Mouse (Mus musculus): Measurements from ENCODE around the gene Gm20425. TPM values are rescaled to one million over a fixed set of nuclear protein-coding genes. Genes with fewer than 3 reads are reported as not detected.

The Gm20425 gene
- 1 to 10 TPM; 4.9 to 6.7 TPM for total RNA-seq (2021)

DNA sequence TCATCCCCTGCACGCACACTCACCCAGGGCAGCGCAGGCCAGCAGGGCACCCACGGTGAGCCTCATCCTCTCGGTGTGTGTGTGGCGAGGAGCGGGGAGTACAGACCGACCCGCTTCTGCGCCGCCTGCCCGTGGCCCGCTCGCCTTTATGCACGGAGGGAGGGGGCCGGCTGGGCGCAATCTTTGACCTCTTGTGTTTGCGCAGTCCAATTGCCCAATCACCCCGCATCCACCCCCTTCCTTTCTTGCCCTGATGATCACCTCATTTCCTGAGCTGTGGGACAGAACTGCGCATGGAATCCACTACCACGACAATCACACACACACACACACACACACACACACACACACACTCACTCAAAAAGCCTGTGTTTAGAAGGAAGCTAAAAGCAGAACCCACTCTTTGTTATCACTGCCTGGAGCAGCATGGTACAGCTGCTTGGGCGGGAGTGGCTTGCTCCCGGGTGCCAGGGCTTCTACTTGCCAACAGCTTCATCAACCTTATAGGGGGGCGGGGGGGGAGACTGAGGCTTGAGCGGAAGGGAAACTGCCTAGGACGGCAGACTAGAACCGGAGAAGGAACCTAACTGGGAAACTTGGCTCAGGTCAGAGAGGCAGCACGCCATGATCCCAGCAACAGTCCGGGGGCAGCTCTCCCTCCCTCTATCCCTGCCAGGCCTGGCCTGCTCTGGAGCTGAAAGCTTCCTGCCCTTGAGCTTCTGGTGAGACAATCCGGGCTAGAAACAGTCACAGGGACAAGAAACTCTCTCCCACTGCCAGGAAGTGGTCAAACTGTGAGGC is at the start of gene Gm20425, which contains the start of gene Trf:
TSS of gene Gm20425 (minus strand) at position 157 of the 801 bp plus-strand sequence.
TSS of gene Trf (minus strand) at position 294 of the 801 bp plus-strand sequence.
- DNase-seq = peak; percentile 49

GRCm38 (mm10) chr9:103276876-103277275 is 46.8 kb upstream of the Gm20425 start:
- DNase-seq = no peak

DNA sequence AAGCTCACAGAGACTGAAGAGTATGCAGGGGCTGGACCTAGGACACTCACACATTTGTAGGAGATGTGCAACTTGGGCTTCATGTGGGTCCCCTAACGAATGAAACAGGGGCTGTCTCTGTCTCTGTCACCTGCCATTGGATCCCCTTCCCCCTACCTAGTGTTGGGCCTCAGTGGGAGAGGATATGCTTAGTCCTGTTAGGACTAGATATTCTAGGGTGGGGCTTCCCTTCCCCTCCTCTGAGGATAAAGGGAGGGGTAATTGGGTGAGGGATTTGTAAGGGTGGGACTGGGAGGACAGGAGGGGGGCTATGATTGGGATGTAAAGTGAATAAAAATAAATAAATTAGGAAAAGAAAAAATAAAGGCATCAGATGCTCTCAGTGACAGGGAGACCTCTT is 45.6 kb upstream of the Gm20425 start:
- no peak for DNase-seq

GRCm38 (mm10) chr9:103274819-103275218 is 44.7 kb upstream of the Gm20425 start:
- DNase-seq = no peak

GRCm38 (mm10) chr9:103271104-103271503 is 41.0 kb upstream of the Gm20425 start:
- DNase-seq = no peak

DNA sequence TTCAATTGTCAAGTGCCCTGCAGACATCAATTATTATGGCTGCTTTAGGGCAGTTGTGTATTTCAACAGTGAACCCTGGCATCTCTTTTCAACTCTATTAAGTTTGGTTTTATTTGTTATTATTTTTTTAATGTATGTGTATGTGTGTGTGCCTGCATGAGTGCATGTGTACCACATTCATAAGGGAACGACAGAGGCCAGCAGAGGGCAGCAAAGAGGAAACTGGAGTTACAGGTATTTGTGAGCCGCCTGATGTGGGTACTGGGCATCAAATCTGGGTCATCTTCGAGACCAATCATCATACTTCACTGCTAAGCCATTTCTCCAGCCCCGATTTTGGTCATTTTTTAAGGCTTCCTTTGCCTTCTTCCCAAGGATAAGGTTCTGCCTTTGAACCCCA is 35.7 kb upstream of the Gm20425 start:
- DNase-seq = no peak

DNA sequence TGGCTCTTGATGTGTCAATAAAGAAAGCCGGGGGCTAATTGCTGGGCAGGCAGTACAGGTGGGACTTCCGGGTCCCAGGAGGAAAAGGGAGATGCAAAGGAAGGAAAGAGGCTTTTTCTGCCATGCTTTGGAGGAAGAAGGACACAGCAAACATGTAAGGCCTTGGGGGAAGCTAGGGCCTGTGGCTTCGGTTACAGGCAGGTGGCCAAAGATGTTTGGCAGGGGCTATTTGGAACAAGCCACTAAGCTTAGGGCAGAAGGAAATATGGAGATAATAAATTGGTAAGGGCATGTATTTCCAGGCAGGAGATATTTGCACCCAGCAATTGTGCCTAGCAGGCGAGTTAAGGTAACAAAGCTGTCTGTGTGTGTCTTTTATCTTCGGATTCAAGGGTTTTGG is 22.8 kb upstream of the Gm20425 start:
- peak; percentile 52 for DNase-seq

GRCm38 (mm10) chr9:103248618-103249017 is 18.5 kb upstream of the Gm20425 start:
- DNase-seq = no peak

DNA sequence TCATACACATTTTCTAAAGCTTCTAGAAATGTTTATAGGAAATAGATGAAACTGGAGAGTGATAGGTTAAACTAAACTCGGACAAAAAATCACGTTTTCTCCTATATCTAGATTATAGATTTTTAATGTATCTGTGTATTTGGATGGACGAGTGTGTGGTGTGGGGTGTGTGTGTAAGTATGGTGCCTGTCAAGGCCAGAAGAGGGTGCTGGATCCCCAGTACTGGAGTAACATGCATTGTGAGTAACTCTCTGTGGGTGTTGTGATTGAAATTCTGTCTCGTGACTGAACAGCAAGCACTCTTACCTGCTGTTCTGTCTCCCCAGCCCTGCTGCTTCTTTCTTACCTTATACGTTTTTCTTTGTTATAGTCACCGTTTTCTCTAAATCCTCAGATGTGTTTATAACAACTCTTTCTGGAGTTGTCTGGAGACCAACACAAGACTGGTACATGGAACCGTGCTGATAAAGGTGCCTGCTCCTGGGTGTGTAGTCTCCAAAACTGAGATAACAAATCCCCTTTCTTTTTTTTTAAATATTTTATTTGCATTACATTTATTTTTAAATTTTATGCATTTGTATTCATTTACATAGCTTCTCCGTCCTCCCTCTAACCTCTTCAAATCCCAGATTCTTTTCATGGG is 16.5 kb upstream of the Gm20425 start:
- DNase-seq = no peak

DNA sequence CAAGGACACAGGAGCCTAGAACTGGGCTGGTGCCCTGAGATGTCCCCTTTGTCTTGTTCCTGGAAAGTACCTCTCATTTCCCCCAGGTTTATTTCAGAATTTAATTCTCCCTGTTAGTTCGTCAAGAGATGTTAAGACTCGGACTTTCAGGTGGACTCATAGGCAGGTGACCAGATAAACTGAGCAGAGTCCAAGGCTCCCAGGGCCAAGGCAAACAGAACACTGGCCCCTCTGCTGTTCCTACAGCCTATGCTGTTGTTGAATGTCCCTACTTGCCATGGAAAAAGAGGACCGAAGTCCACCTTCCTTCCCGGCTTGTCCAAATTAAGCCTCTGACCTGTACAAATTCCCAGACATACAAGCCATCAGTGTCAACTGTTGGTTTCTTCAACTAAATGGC is 13.5 kb upstream of the Gm20425 start:
- DNase-seq = no peak

GRCm38 (mm10) chr9:103241206-103241605 is 11.1 kb upstream of the Gm20425 start:
- DNase-seq = no peak

- no peak for DNase-seq
Observed at GRCm38 (mm10) chr9:103239471-103239870, 9.4 kb upstream of the Gm20425 start.

GRCm38 (mm10) chr9:103234565-103235165 is 4.6 kb upstream of the Gm20425 start:
- DNase-seq = no peak

DNA sequence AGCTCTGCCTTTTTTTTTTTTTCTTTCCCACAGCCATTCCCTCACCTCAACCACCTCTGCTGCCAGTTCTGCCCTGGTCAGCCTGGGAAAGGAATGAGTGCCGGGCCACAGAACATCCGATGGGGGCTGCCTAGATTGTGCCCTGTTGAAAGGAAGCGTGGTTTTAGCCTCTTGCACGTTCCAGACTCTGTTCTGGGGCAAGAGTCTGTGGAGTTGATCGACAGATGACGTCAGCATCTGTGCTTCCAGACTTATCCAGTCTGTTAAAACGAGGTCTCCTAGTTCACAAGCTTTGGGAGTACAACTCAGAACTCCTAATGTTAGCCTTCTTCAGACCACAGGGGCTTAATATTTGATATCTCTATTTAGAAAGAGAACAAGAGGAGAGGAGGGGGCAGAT is 4.0 kb upstream of the Gm20425 start:
- DNase-seq = no peak

DNA sequence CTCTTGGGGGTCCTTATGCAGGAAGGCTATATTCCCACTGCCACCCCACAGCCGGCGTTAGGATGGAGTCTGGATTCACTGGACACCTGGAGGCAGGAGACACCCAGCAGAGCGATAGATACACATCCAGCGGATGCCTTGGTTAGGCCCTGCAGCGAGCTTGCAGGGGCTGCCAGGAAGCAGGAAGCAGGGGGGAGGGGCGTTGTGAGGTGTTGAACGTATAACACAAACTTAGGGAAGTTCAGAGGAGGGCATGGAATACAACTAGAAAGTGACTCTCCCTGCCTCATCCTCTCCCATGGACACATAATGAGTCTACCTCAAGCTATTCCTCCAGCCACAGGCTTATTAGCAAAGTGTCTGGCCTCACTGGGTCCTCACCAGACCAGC is 2.9 kb upstream of the Gm20425 start:
- no peak for DNase-seq

DNA sequence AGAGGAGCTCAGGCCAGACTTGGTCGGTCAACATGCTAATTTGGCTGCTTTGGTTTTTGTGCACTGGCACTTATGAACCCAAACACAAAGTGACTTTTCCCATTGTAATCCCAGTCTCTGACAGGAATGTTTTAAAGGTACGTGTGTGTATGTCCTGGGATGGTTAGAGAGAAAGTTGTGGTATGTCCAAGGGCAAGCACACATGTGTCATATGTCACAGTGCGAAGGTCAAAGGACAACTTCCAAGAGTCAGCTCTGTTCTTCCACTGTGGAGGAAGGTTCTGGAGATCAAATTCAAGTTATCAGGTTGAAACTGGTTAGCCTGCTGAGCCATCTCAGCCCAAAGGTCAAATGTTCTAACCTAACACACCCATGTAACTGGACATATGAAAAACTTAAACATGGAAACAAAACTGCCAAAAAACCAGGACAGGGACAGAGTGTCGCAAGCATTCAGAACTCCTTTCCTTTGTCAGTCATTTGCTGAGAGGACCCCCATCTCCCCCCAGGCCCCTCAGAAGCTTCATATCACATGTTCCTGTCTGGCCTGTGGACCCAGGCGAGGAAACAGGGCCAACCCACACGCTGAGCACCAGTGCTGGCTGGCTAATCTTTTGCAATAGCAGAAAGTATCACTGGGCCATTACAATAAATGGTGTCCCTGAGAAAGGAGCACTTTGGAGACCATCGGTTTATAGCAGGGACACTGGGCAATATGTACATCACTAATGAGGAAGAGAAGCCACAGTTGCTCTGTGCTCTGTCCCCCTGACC is 2.3 kb upstream of the Gm20425 start:
- DNase-seq = no peak

DNA sequence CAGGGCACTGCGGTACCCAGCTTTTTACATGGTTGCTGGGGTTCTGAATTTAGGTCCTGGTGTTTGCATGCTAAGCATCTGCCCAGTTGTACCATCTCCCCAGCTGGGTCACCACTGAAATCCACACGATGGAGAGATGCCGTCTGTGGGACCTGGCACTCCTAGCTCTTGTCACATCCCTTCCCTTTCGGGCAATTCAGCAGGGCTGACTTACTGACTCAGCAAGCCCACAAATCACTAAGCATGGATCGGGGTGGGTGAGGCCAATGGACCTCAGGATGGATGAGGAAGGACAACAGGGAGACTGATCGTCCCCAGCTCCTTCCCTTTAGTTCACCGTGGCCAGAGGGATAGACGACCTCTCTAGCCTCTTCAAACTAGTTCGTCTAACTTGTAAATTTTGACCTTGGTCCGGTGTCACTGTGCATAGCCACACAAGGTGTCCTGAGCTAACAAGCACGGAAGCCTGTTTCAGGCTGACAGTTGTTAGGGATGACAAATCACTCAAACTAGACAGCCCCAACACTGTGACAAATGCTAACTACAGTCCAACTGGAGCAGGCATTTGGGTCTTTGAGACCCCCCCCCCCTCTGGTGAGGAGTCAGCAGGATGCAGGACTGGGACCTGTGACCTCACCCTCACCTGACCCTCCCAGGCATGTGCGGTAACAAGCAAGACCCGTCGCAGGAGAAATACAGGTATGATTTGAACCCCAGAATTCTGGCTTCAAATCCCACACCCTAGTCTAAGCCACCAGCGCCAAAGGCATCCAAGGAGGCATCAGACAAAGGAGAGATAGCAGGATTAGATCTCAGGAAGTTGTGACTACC is 855 bp downstream of the Gm20425 start:
- no peak for DNase-seq

GRCm38 (mm10) chr9:103228370-103229003 is 1.6 kb downstream of the Gm20425 start:
- DNase-seq = no peak

- no peak for DNase-seq
Observed at GRCm38 (mm10) chr9:103227760-103228159, 2.3 kb downstream of the Gm20425 start.

- peak; percentile 21 for DNase-seq
Observed at GRCm38 (mm10) chr9:103226806-103227205, 3.3 kb downstream of the Gm20425 start.

DNA sequence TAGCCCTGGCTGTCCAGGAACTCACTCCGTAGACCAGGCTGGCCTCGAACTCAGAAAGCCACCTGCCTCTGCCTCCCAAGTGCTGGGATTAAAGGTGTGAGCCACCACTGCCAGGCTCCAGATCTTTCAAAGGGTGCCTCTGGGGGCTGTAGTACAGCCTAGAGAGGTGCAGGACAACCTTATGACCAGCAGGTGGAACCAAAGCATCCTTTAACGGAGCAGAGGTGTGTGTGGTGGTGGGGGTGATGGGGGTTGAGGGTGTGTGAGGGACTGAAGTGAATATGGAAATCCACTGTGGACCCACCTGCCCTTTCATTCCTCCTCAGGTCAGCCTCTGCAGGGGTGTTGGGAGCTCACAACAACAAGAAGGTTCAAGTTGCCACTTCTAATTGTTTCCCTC is 4.6 kb downstream of the Gm20425 start:
- DNase-seq = peak; percentile 35

Data from heart, postnatal 4 days (tissue).